Mouse (Mus musculus) limb, embryonic 11.5 days (tissue): Measurements from ENCODE around the gene Nt5dc3. TPM values are rescaled to one million over a fixed set of nuclear protein-coding genes. Genes with fewer than 3 reads are reported as not detected.

ENCODE experiments used
- ATAC-seq: fragments of 200-750 bp; cut with Nextera tagmentation; 2 replicates; pipeline ENCODE4 v1.8.0; 2017; ENCODE audit warnings: low read depth; ENCODE audit not compliant: insufficient number of reproducible peaks, low FRiP score, low TSS enrichment
- DNase-seq: peaks from one replicate; pipeline ENCODE4 v3.0.0-alpha.2; 2015; ENCODE audit warnings: low spot score
- H3K27ac ChIP-seq: fragments of 300-500 bp; sonication (generic); replicated peaks from 2 replicates; pipeline ENCODE4 v1.5.1; 2014; ENCODE audit warnings: low read depth, mild to moderate bottlenecking, low read length
- H3K27me3 ChIP-seq: fragments of 300-500 bp; sonication (generic); 2 replicates; pipeline ENCODE4 v1.6.1; 2014; ENCODE audit warnings: mild to moderate bottlenecking, low read length, mixed read lengths; ENCODE audit not compliant: control insufficient read depth, insufficient read depth
- H3K36me3 ChIP-seq: fragments of 300-500 bp; sonication (generic); 2 replicates; pipeline ENCODE4 v1.6.1; 2014; ENCODE audit warnings: mild to moderate bottlenecking, low read length, moderate library complexity, mixed read lengths; ENCODE audit not compliant: control insufficient read depth, insufficient read depth
- H3K4me1 ChIP-seq: fragments of 300-500 bp; sonication (generic); 2 replicates; pipeline ENCODE4 v1.6.1; 2014; ENCODE audit warnings: low read length, mixed read lengths; ENCODE audit not compliant: control insufficient read depth, insufficient read depth
- H3K4me2 ChIP-seq: fragments of 300-500 bp; sonication (generic); 2 replicates; pipeline ENCODE4 v1.6.1; 2014; ENCODE audit warnings: low read depth, mild to moderate bottlenecking, moderate library complexity; ENCODE audit not compliant: severe bottlenecking
- H3K4me3 ChIP-seq: fragments of 300-500 bp; sonication (generic); 2 replicates; pipeline ENCODE4 v1.5.1; 2014; ENCODE audit warnings: low read depth, low read length
- H3K9ac ChIP-seq: fragments of 300-500 bp; sonication (generic); 2 replicates; pipeline ENCODE4 v1.6.1; 2014; ENCODE audit warnings: mild to moderate bottlenecking, low read length
- H3K9me3 ChIP-seq: fragments of 300-500 bp; sonication (generic); 2 replicates; pipeline ENCODE4 v1.6.1; 2016; ENCODE audit warnings: low read length; ENCODE audit not compliant: control insufficient read depth
- WGBS: fragments of 180-500 bp; shearing (Covaris S2); extraction: QIAGEN DNeasy Blood & Tissue Kit; methylation state at CpG from one replicate; pipeline ENCODE4 v1.1.7; 2014; 5-methylcytosine and 5-hydroxymethylcytosine counted together
- polyA plus RNA-seq: library from polyadenylated mRNA; unstranded; fragments of >200 nt; fragmentation: Nextera tagmentation; extraction: Ambion mirVana; gene quantifications from 2 replicates; pipeline ENCODE4 v1.2.1, GENCODE M21; 2014

The Nt5dc3 gene
- polyA plus RNA-seq, 1 experiment from 2014 or later, result 0.49 TPM

GRCm38 (mm10) chr10:86758211-86758610, 20.6 kb upstream of the Nt5dc3 start:
- H3K9ac ChIP-seq, result no peak overlapping the region
- H3K4me1 ChIP-seq, result no peaks in the 10 kb centered on the region; the same call in 1 of the 2 replicates
- no peak overlapping the region for H3K4me3 ChIP-seq
- no peaks in the 10 kb centered on the region for H3K27me3 ChIP-seq
- no peaks in the 10 kb centered on the region for H3K9me3 ChIP-seq
- ATAC-seq (no peak), DNase-seq (no peak)
- H3K27ac ChIP-seq, result no peak overlapping the region
- WGBS, result 92% methylated on average over 6 of the region's 6 CpGs
- no peak overlapping the region for H3K4me2 ChIP-seq
- H3K36me3 ChIP-seq, result no peaks in the 10 kb centered on the region

DNA sequence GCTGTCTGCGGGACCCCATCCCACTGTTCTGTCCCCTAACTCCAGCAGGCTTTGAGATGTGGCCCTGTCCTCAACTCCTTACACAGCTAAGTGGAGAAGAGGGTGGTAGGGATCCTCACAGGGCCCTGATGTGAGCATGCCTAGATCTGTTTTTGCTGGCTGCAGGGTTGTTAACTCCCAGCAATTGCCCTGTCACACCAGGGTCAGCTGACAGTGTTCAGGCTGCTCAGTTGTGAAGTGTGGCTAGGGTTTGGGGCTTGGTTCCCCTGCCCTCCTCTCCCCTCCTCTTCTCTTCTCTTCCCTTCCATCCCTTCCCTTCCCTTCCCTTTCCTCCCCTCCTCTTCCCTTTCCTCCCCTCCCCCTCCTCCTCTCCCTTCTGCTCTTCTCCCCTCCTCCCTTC, 17.6 kb upstream of the Nt5dc3 start:
- DNase-seq (no peak), ATAC-seq (no peak)
- H3K27me3 ChIP-seq, result no peaks in the 10 kb centered on the region
- H3K4me2 ChIP-seq, result no peak overlapping the region
- no peak overlapping the region for H3K27ac ChIP-seq
- no peaks in the 10 kb centered on the region for H3K9me3 ChIP-seq
- no peak overlapping the region for H3K9ac ChIP-seq
- WGBS, result 60% methylated on average over 1 of the region's 1 CpGs
- no peaks in the 10 kb centered on the region for H3K36me3 ChIP-seq
- no peak overlapping the region for H3K4me3 ChIP-seq
- no peaks in the 10 kb centered on the region; the same call in 1 of the 2 replicates for H3K4me1 ChIP-seq

DNA sequence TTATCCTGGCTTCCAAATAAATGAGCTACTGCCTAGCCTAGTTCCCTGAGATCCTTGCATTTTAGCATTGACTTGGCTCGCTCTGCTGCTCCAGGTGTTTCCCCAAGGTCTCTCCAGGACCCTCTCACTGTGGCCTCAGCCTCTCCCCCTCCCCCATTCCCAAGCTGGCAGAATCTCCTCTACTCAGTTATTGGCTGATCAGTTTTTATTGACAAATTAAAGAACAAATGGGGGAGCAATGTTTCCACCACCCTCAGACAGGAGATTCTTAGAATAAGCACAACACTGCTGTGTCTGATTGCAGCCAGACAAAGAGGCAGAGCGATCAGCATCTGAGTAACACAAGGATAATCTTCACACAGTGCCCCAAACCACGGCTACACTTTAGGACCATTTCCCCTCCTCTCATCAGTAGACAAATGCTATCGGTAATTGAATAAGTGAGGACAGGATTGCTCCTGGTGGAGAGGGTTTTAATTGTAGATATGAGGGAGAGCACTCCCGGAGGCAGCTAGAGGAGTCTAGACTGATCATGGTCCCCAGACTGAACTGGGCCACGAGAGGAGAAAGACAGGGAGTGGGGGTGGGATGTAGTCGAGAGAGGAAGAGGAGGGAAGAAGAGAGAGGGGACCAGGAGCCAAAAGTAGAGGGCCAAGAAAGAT, 17.0 kb upstream of the Nt5dc3 start:
- Histone ChIP-seq H3K9ac (no peak overlapping the region), H3K4me1 (no peaks in the 10 kb centered on the region; the same call in 1 of the 2 replicates), H3K27me3 (no peaks in the 10 kb centered on the region), H3K4me2 (no peak overlapping the region), H3K4me3 (no peak overlapping the region), H3K27ac (no peak overlapping the region), H3K9me3 (no peaks in the 10 kb centered on the region), H3K36me3 (no peaks in the 10 kb centered on the region)
- DNase-seq (no peak), ATAC-seq (0 out of 2 replicates have a peak, but pooled peaks have one; percentile 39)
- WGBS, result 34% methylated on average over 7 of the region's 7 CpGs

DNA sequence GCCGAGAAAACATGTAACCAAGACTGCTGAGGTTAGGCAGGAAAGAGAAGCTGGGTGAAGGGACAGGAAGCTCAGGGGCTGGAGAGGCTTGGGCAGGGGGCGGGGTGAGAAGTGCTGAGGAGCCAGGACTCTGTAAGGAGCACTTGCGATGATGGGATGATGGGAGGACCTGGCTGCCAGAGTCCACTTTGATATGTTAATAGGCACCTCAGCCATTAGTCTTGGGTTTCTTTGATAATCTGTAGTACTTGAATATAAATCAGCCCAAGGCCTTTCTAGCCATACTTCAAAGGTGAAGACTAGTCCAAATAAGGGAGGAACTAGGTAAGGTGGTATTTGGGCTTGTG, 16.4 kb upstream of the Nt5dc3 start:
- H3K27ac ChIP-seq, result no peak overlapping the region
- no peaks in the 10 kb centered on the region for H3K27me3 ChIP-seq
- H3K36me3 ChIP-seq, result no peaks in the 10 kb centered on the region
- no peak for DNase-seq
- H3K9ac ChIP-seq, result no peak overlapping the region
- H3K4me1 ChIP-seq, result no peaks in the 10 kb centered on the region; the same call in 1 of the 2 replicates
- WGBS, result 45% methylated on average over 3 of the region's 3 CpGs
- H3K4me3 ChIP-seq, result no peak overlapping the region
- H3K9me3 ChIP-seq, result no peaks in the 10 kb centered on the region
- H3K4me2 ChIP-seq, result no peak overlapping the region
- ATAC-seq, result no peak

- whole genome bisulfite sequencing, result 89% methylated on average over 5 of the region's 5 CpGs
- Histone ChIP-seq H3K4me2 (no peak within 1 kb of the TSS), H3K4me3 (no peak within 1 kb of the TSS), H3K27me3 (no peaks in the 10 kb centered on the region), H3K4me1 (no peaks in the 10 kb centered on the region; the same call in 1 of the 2 replicates), H3K9me3 (no peaks in the 10 kb centered on the region), H3K36me3 (no peaks in the 10 kb centered on the region), H3K27ac (no peak within 1 kb of the TSS), H3K9ac (no peak within 1 kb of the TSS)
- DNase-seq (no peak), ATAC-seq (no peak)
Measured at GRCm38 (mm10) chr10:86763672-86764071, 15.1 kb upstream of the Nt5dc3 start, which contains the start of gene Gm49358. Gene Gm49358, plus strand, starts transcription at chr10:86763972.

- no peak overlapping the region for H3K4me3 ChIP-seq
- 83% methylated on average over 4 of the region's 4 CpGs for WGBS
- ATAC-seq (no peak), DNase-seq (no peak)
- H3K4me1 ChIP-seq, result no peaks in the 10 kb centered on the region; the same call in 1 of the 2 replicates
- H3K27me3 ChIP-seq, result no peaks in the 10 kb centered on the region
- no peak overlapping the region for H3K4me2 ChIP-seq
- H3K27ac ChIP-seq, result no peak overlapping the region
- H3K36me3 ChIP-seq, result no peaks in the 10 kb centered on the region
- no peaks in the 10 kb centered on the region for H3K9me3 ChIP-seq
- no peak overlapping the region for H3K9ac ChIP-seq
Measured at GRCm38 (mm10) chr10:86765344-86765966, 13.3 kb upstream of the Nt5dc3 start.

GRCm38 (mm10) chr10:86769216-86769615, 9.6 kb upstream of the Nt5dc3 start:
- Histone ChIP-seq H3K4me3 (no peak overlapping the region), H3K36me3 (no peaks in the 10 kb centered on the region), H3K27me3 (no peaks in the 10 kb centered on the region), H3K27ac (no peak overlapping the region), H3K4me1 (no peaks in the 10 kb centered on the region), H3K9me3 (no peaks in the 10 kb centered on the region), H3K4me2 (no peak overlapping the region), H3K9ac (no peak overlapping the region)
- ATAC-seq (no peak), DNase-seq (no peak)
- WGBS, result 65% methylated on average over 5 of the region's 5 CpGs

GRCm38 (mm10) chr10:86769797-86770196, 9.0 kb upstream of the Nt5dc3 start:
- no peak overlapping the region for H3K9ac ChIP-seq
- H3K4me3 ChIP-seq, result no peak overlapping the region
- H3K4me1 ChIP-seq, result no peaks in the 10 kb centered on the region
- no peak for ATAC-seq
- 57% methylated on average over 4 of the region's 4 CpGs for WGBS
- H3K36me3 ChIP-seq, result no peaks in the 10 kb centered on the region
- DNase-seq, result no peak
- H3K27ac ChIP-seq, result no peak overlapping the region
- no peaks in the 10 kb centered on the region for H3K27me3 ChIP-seq
- H3K4me2 ChIP-seq, result no peak overlapping the region
- H3K9me3 ChIP-seq, result no peaks in the 10 kb centered on the region
